Mouse (Mus musculus): ENCODE results near the gene Vdr. TPM values are rescaled to one million over a fixed set of nuclear protein-coding genes. Genes with fewer than 3 reads are reported as not detected.
A peak's percentile ranks its signal among the peaks of the same experiment; 100 is the strongest.

Vdr gene
- total and polyA plus RNA-seq, 3 experiments, result 1.1 to 2.3 (median 2.0) TPM

- intact Hi-C loops (cut with DNase I), result no loop called here
- Histone ChIP-seq H3K4me1 (ENCODE audit: control insufficient read depth, insufficient read depth, low read length) (peaks cover 34% of the 10 kb centered on the region), H3K9ac (ENCODE audit: low read depth, low read length) (no peak overlapping the region), H3K27me3 (ENCODE audit: control insufficient read depth, insufficient read depth, low read length) (no peaks in the 10 kb centered on the region), H3K27ac (peak overlapping the region; percentile 53), H3K4me3 (no peak overlapping the region), H3K36me3 (ENCODE audit: control insufficient read depth, insufficient read depth, low read length) (peaks cover 4% of the 10 kb centered on the region), H3K79me2 (replicated peaks; ENCODE audit: control insufficient read depth, insufficient read depth, low read length) (no peaks in the 10 kb centered on the region)
- peak; percentile 47 to 58 for DNase-seq
- 57% methylated on average over 4 of the region's 4 CpGs for WGBS
- TF ChIP-seq POLR2A (IDR thresholded peaks at IDR 0.05; ENCODE audit: insufficient read depth, low read depth, low read length) (no peak), EP300 (IDR thresholded peaks at IDR 0.05; ENCODE audit: insufficient read depth, low read depth, low read length) (no peak), CTCF (IDR thresholded peaks at IDR 0.05) (no peak)
Measured at GRCm38 (mm10) chr15:97838395-97838794, 72.0 kb downstream of the Vdr start.

GRCm38 (mm10) chr15:97837491-97838061 is 72.9 kb downstream of the Vdr start:
- Histone ChIP-seq H3K79me2 (replicated peaks; ENCODE audit: control insufficient read depth, insufficient read depth, low read length) (no peaks in the 10 kb centered on the region), H3K4me1 (ENCODE audit: control insufficient read depth, insufficient read depth, low read length) (peaks cover 37% of the 10 kb centered on the region), H3K4me3 (no peak overlapping the region), H3K27ac (peak overlapping the region; percentile 53), H3K9ac (ENCODE audit: low read depth, low read length) (no peak overlapping the region), H3K27me3 (ENCODE audit: control insufficient read depth, insufficient read depth, low read length) (no peaks in the 10 kb centered on the region), H3K36me3 (ENCODE audit: control insufficient read depth, insufficient read depth, low read length) (peaks cover 4% of the 10 kb centered on the region)
- intact Hi-C loops (cut with DNase I), result no loop called here
- TF ChIP-seq EP300 (IDR thresholded peaks at IDR 0.05; ENCODE audit: insufficient read depth, low read depth, low read length) (0 out of 2 replicates have a peak, but pooled peaks have one; percentile 47), CTCF (IDR thresholded peaks at IDR 0.05) (no peak)
- DNase-seq, result peak; percentile 50 to 66
- WGBS, result 5% methylated on average over 8 of the region's 8 CpGs

GRCm38 (mm10) chr15:97836894-97837247 is 73.6 kb downstream of the Vdr start:
- DNase-seq, result no peak
- TF ChIP-seq EP300 (IDR thresholded peaks at IDR 0.05; ENCODE audit: insufficient read depth, low read depth, low read length) (no peak), CTCF (IDR thresholded peaks at IDR 0.05) (no peak), POLR2A (IDR thresholded peaks at IDR 0.05; ENCODE audit: insufficient read depth, low read depth, low read length) (no peak)
- no peak overlapping the region for H3K4me3 ChIP-seq
- H3K27ac ChIP-seq, result peak overlapping the region; percentile 56
- intact Hi-C loops (cut with DNase I), result no loop called here
- 30% methylated on average over 8 of the region's 8 CpGs for WGBS
- peaks cover 41% of the 10 kb centered on the region for H3K4me1 ChIP-seq (ENCODE audit: control insufficient read depth, insufficient read depth, low read length)
- H3K79me2 ChIP-seq (replicated peaks; ENCODE audit: control insufficient read depth, insufficient read depth, low read length), result no peaks in the 10 kb centered on the region
- no peak overlapping the region for H3K9ac ChIP-seq (ENCODE audit: low read depth, low read length)
- H3K36me3 ChIP-seq (ENCODE audit: control insufficient read depth, insufficient read depth, low read length), result peaks cover 4% of the 10 kb centered on the region
- no peaks in the 10 kb centered on the region for H3K27me3 ChIP-seq (ENCODE audit: control insufficient read depth, insufficient read depth, low read length)

DNA sequence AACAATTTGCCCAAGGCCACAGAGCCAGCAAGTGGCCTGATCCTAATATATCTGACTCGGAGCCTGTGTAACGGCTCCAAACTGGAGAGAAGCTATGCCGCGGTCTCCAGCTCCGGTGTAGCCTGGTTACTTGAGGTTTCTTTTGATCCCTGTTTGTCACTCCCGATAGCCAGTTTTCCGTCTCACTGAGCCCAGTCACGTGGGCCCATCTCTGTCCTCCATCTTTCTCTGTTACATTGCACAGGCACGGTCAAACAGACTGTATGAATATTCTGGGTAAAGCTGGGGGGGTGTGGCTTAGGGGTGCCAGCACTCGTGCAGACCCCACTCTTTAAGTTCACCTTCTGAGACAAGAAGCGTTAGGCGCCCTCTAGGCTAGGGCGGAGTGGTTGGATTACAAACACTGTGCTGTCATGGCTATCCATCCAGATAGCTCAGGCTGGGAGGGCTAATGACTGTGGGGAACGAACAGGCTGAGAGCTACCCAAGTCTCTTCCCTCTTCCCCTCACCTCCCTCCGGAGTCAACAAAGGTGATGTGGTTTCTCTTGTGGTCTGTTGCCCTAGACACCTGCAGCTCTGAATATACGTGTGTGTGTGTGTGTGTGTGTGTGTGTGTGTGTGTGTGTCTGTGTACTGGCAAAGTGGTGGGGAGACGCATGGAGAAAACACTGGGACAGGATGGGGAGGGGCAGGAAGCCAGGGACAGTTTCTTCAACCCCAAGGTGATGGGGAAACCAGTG is 74.1 kb downstream of the Vdr start:
- H3K36me3 ChIP-seq (ENCODE audit: control insufficient read depth, insufficient read depth, low read length), result peaks cover 4% of the 10 kb centered on the region
- no peak overlapping the region for H3K4me3 ChIP-seq
- H3K27ac ChIP-seq, result peak overlapping the region; percentile 56
- no peak overlapping the region for H3K9ac ChIP-seq (ENCODE audit: low read depth, low read length)
- 76% methylated on average over 17 of the region's 17 CpGs for WGBS
- peak in 1 of 2 experiments; percentile 10 for DNase-seq
- intact Hi-C loops (cut with DNase I), result no loop called here
- no peaks in the 10 kb centered on the region for H3K27me3 ChIP-seq (ENCODE audit: control insufficient read depth, insufficient read depth, low read length)
- H3K4me1 ChIP-seq (ENCODE audit: control insufficient read depth, insufficient read depth, low read length), result peaks cover 41% of the 10 kb centered on the region
- H3K79me2 ChIP-seq (replicated peaks; ENCODE audit: control insufficient read depth, insufficient read depth, low read length), result no peaks in the 10 kb centered on the region
- TF ChIP-seq EP300 (IDR thresholded peaks at IDR 0.05; ENCODE audit: insufficient read depth, low read depth, low read length) (no peak), POLR2A (IDR thresholded peaks at IDR 0.05; ENCODE audit: insufficient read depth, low read depth, low read length) (no peak), CTCF (IDR thresholded peaks at IDR 0.05) (no peak)

DNA sequence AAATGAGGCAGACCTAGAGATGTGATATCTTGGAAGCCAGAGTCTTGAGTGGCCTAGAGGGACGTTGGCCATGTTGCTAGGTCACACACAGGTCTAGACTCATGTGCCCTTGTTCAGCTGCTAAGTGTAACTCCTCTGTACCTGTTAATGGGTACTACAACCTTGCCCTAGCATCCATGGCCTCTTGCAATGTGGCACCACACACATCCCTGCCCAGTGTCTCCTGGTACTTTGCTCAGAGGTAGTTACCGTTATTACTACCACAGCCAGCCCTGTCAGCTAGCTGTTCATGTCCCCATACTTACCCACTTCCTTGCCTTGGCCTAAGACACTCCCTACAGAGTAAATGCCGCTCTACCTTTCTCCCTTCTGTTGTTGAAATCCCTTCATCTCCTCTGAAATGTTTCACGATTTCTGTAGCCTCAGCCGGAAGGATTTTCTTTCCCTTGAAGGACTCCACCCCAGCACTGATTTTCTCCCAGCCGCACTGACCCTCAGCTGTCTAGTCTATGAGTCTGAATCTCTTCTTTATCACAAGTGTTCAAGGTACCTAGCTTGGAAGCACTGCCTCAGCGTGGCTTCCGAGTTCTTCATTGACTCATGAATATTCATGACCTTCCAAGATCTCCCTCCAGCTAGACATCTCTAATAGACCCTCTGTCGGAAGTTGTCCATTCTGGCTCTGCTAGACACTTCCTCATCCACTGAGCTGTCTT is 77.5 kb downstream of the Vdr start:
- Histone ChIP-seq H3K27me3 (ENCODE audit: control insufficient read depth, insufficient read depth, low read length) (no peaks in the 10 kb centered on the region), H3K9ac (ENCODE audit: low read depth, low read length) (no peak overlapping the region), H3K27ac (peak overlapping the region; percentile 88), H3K36me3 (ENCODE audit: control insufficient read depth, insufficient read depth, low read length) (no peaks in the 10 kb centered on the region; the same call in 1 of the 2 replicates), H3K4me1 (ENCODE audit: control insufficient read depth, insufficient read depth, low read length) (peaks cover 23% of the 10 kb centered on the region), H3K4me3 (no peak overlapping the region), H3K79me2 (replicated peaks; ENCODE audit: control insufficient read depth, insufficient read depth, low read length) (0 out of 2 replicates have a peak, but pooled peaks cover 2% of the 10 kb centered on the region)
- TF ChIP-seq POLR2A (IDR thresholded peaks at IDR 0.05; ENCODE audit: insufficient read depth, low read depth, low read length), result no peak
- DNase-seq, result peak in 1 of 2 experiments; percentile 24
- WGBS, result 71% methylated on average over 9 of the region's 9 CpGs
- intact Hi-C loops (cut with DNase I), result no loop called here

Measured in heart, adult 2 months (tissue).